Mouse (Mus musculus): ENCODE data around the gene Olfr103. TPM values are rescaled to one million over a fixed set of nuclear protein-coding genes. Genes with fewer than 3 reads are reported as not detected.
A peak's percentile ranks its signal among the peaks of the same experiment; 100 is the strongest.

The Olfr103 gene
- not detected in 2 replicates for polyA plus RNA-seq (2012; rRNA removed)

DNA sequence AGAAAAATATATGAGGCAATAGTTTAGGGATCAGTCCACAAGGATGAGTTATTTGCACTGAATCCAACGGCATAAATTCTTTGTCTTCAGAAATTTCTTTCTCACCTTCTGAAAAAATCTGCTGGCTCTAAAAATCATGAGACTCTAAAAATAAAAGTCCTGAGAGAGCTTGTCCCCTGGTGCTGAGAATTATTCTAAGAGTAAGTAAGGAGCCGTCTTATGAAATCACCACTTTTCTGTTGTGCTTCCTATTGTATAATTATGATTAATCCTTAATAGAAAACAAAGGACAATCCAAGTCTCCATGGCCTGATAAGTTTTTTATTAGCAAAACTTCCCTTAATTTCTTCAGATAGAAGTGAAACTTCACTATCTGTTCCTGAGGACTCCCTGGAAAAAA, at the start of gene Olfr103:
Gene Olfr103 (minus strand): TSS at position 101 of the 400 bp plus-strand sequence.
- H3K4me3 ChIP-seq (ENCODE audit: insufficient read depth, low read length): no peak within 1 kb of the TSS
- H3K4me1 ChIP-seq (ENCODE audit: control insufficient read depth, insufficient read depth, low read length): no peaks in the 10 kb centered on the region
- no peak within 1 kb of the TSS for H3K27ac ChIP-seq (ENCODE audit: insufficient read depth, low read length)
- no peak for TF ChIP-seq CTCF (IDR thresholded peaks at IDR 0.05; ENCODE audit: extremely low read depth, insufficient read depth, low read length)
- no peak for TF ChIP-seq POLR2A (IDR thresholded peaks at IDR 0.05; ENCODE audit: extremely low read depth, insufficient read depth, low read length)

DNA sequence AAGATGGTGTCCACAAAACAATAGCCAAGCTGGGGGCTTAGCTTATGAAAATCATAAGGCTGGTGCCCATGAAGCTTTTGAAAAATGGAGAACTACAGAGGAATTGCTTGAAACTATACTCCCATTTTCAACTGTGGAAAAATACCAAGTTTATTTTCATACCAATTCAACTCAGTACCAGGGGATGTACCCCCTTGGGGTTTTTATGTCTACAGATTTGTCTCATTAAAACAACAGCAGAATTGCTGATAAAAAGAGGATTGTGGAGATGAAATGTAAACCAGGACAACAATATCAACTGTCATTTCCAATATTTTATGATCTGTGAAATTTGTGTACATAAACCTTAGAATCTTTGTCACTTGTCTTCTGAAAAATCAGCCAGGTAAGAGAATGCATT, 39.2 kb upstream of the Olfr103 start, which contains the start of gene Olfr105-ps:
Gene Olfr105-ps (plus strand): TSS at position 301 of the 400 bp plus-strand sequence.
- no peak for TF ChIP-seq POLR2A (IDR thresholded peaks at IDR 0.05; ENCODE audit: extremely low read depth, insufficient read depth, low read length)
- TF ChIP-seq CTCF (IDR thresholded peaks at IDR 0.05; ENCODE audit: extremely low read depth, insufficient read depth, low read length): no peak
- Histone ChIP-seq H3K4me3 (ENCODE audit: insufficient read depth, low read length) (no peak within 1 kb of the TSS), H3K27ac (ENCODE audit: insufficient read depth, low read length) (no peak within 1 kb of the TSS), H3K4me1 (ENCODE audit: control insufficient read depth, insufficient read depth, low read length) (no peaks in the 10 kb centered on the region)

DNA sequence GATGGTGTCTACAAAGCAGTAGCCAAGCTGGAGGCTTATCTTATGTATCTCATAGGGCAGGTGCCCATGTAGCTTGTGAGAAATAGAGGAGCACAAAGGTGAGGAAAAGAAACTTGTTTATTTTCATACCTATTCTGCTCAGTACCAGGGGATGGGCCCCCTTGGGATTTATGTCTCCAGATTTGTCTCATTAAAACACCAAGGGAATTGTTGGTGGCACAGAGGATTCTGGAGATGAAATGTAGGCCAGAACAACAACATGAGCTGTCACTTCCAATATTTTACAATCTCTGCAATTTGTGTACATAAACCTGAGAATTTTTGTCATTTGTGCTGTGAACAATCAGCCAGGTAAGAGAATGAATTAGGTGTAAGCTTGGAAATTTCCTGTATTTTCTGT, 19.8 kb upstream of the Olfr103 start, which contains the start of gene Olfr104-ps:
Gene Olfr104-ps (plus strand): TSS at position 301 of the 400 bp plus-strand sequence.
- no peak within 1 kb of the TSS for H3K4me3 ChIP-seq (ENCODE audit: insufficient read depth, low read length)
- H3K4me1 ChIP-seq (ENCODE audit: control insufficient read depth, insufficient read depth, low read length): no peaks in the 10 kb centered on the region
- H3K27ac ChIP-seq (ENCODE audit: insufficient read depth, low read length): no peak within 1 kb of the TSS
- TF ChIP-seq CTCF (IDR thresholded peaks at IDR 0.05; ENCODE audit: extremely low read depth, insufficient read depth, low read length) (no peak), POLR2A (IDR thresholded peaks at IDR 0.05; ENCODE audit: extremely low read depth, insufficient read depth, low read length) (no peak)

DNA sequence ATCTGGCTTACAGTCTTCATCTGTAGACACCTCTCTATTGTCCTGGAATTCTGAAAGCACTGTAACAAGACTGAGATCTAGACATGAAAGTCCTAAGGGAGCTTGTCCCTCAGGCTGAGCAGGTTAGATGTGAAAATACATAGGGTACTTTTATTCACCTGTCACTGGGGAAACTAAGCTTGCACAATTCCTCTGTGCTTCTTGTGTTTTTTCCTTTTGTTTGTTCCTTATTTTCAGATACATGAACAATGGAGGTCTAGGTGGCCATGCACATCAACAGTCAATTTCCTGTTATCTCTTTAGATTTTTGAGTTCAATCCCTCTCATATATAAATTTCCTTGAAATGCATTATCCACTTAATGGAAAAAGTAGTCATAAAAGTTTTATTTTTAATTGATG, 22.5 kb downstream of the Olfr103 start, which contains the start of gene Olfr102:
Gene Olfr102 (minus strand): TSS at position 101 of the 400 bp plus-strand sequence.
- H3K27ac ChIP-seq (ENCODE audit: insufficient read depth, low read length): no peak within 1 kb of the TSS
- H3K4me3 ChIP-seq (ENCODE audit: insufficient read depth, low read length): no peak within 1 kb of the TSS
- no peaks in the 10 kb centered on the region for H3K4me1 ChIP-seq (ENCODE audit: control insufficient read depth, insufficient read depth, low read length)
- TF ChIP-seq CTCF (IDR thresholded peaks at IDR 0.05; ENCODE audit: extremely low read depth, insufficient read depth, low read length): no peak
- TF ChIP-seq POLR2A (IDR thresholded peaks at IDR 0.05; ENCODE audit: extremely low read depth, insufficient read depth, low read length): no peak

DNA sequence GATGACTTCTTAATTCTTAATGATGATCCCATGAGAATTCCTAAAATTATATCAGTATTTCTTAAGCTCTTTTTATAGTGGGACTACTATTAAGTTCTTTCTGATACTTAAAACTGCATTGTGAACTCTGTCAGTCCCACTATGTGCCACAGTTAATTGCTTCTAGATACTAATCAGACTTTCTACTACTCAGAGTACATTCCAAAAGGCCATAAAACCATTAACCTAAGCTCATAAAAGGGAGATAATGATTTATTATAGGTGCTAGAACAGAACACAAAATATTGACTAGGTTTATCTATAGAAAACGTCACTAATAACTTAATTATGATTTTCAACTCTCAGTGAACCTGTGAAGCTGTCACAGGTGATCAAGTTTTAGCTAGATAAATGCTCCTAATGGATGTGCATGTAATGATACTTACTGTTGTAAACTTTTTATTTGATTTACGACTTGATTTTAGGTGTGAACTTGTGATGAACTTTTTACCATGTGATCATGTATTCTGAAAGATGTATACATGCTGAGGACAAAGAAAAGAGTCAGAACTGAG, 29.3 kb downstream of the Olfr103 start:
- TF ChIP-seq CTCF (IDR thresholded peaks at IDR 0.05; ENCODE audit: extremely low read depth, insufficient read depth, low read length): no peak
- TF ChIP-seq POLR2A (IDR thresholded peaks at IDR 0.05; ENCODE audit: extremely low read depth, insufficient read depth, low read length): no peak
- Histone ChIP-seq H3K4me1 (ENCODE audit: control insufficient read depth, insufficient read depth, low read length) (no peaks in the 10 kb centered on the region), H3K27ac (ENCODE audit: insufficient read depth, low read length) (no peak overlapping the region), H3K4me3 (ENCODE audit: insufficient read depth, low read length) (no peak overlapping the region)

DNA sequence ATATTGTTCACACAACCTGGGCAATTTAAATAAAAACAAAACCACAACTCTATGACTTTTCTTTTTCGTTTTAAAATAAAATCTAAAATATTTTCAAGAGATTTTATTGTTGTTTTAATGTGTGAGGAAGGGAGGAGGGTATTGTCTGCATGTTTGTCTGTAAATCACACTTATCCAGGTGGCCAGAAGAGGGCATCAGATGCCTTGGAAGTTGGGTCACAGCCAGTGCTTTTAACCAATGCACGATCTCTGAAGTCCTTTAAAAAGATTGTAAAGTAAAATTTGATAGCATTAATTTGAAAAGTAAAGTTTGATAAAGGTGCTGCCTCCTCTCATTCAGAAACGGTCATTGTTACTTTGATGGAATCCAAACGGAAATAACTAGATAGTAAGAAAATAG, 31.0 kb downstream of the Olfr103 start:
- no peak overlapping the region for H3K4me3 ChIP-seq (ENCODE audit: insufficient read depth, low read length)
- TF ChIP-seq CTCF (IDR thresholded peaks at IDR 0.05; ENCODE audit: extremely low read depth, insufficient read depth, low read length) (0 out of 2 replicates have a peak, but pooled peaks have one; percentile 17), POLR2A (IDR thresholded peaks at IDR 0.05; ENCODE audit: extremely low read depth, insufficient read depth, low read length) (no peak)
- no peaks in the 10 kb centered on the region for H3K4me1 ChIP-seq (ENCODE audit: control insufficient read depth, insufficient read depth, low read length)
- H3K27ac ChIP-seq (ENCODE audit: insufficient read depth, low read length): no peak overlapping the region

DNA sequence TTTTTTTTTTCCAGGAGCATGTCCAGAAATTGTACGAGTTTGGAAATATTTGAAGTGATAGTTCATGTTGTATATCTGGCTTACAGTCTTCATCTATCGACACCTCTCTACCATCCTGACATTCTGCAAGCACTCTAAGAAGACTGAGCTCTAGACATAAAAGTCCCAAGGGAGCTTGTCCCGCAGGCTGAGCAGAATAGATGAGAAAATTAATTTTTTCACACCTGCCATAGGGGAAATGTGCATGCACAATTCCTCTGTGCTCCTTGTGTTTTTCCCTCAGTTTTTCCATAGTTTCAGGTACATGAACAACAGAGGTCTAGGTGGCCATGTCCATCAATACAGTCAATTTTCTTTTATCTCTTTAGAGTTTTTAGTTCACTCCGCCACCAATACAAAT, 35.3 kb downstream of the Olfr103 start, which contains the start of gene Olfr101:
Gene Olfr101 (minus strand): TSS at position 101 of the 400 bp plus-strand sequence.
- no peaks in the 10 kb centered on the region for H3K4me1 ChIP-seq (ENCODE audit: control insufficient read depth, insufficient read depth, low read length)
- TF ChIP-seq POLR2A (IDR thresholded peaks at IDR 0.05; ENCODE audit: extremely low read depth, insufficient read depth, low read length) (no peak), CTCF (IDR thresholded peaks at IDR 0.05; ENCODE audit: extremely low read depth, insufficient read depth, low read length) (no peak)
- no peak within 1 kb of the TSS for H3K27ac ChIP-seq (ENCODE audit: insufficient read depth, low read length)
- no peak within 1 kb of the TSS for H3K4me3 ChIP-seq (ENCODE audit: insufficient read depth, low read length)

Other genes starting within 250 kb of the Olfr103 start
- gene Olfr91, start 241.4 kb downstream of the Olfr103 start, polyA plus RNA-seq (2012; rRNA removed): not detected in 2 replicates
- gene Olfr92, start 219.6 kb downstream of the Olfr103 start, polyA plus RNA-seq (2012; rRNA removed): not detected in 2 replicates
- not detected in 2 replicates for gene Olfr93, start 178.2 kb downstream of the Olfr103 start, polyA plus RNA-seq (2012; rRNA removed)
- gene Ubd, start 145.8 kb downstream of the Olfr103 start, polyA plus RNA-seq (2012; rRNA removed): not detected in 2 replicates
- not detected in 2 replicates for gene Olfr94, start 138.7 kb downstream of the Olfr103 start, polyA plus RNA-seq (2012; rRNA removed)
- gene Olfr95, start 126.6 kb downstream of the Olfr103 start, polyA plus RNA-seq (2012; rRNA removed): 0.02 TPM in 1 of 2 replicates, not detected in the other
- gene Olfr96, start 119.6 kb downstream of the Olfr103 start, polyA plus RNA-seq (2012; rRNA removed): not detected in 2 replicates
- not detected in 2 replicates for gene Olfr97, start 102.4 kb downstream of the Olfr103 start, polyA plus RNA-seq (2012; rRNA removed)
- not detected in 2 replicates for gene Olfr98, start 75.9 kb downstream of the Olfr103 start, polyA plus RNA-seq (2012; rRNA removed)
- gene H2-M3, start 69.5 kb downstream of the Olfr103 start, polyA plus RNA-seq (2012; rRNA removed): 2.6 and 3.3 TPM in 2 replicates
- not detected in 2 replicates for gene Olfr99, start 56.2 kb downstream of the Olfr103 start, polyA plus RNA-seq (2012; rRNA removed)
- gene Olfr101, start 35.4 kb downstream of the Olfr103 start, polyA plus RNA-seq (2012; rRNA removed): not detected in 2 replicates
- not detected in 2 replicates for gene Olfr102, start 22.6 kb downstream of the Olfr103 start, polyA plus RNA-seq (2012; rRNA removed)
- gene Olfr104-ps, start 19.9 kb upstream of the Olfr103 start, polyA plus RNA-seq (2012; rRNA removed): not detected in 2 replicates
- not detected in 2 replicates for gene Olfr105-ps, start 39.3 kb upstream of the Olfr103 start, polyA plus RNA-seq (2012; rRNA removed)
- gene Olfr106-ps, start 50.7 kb upstream of the Olfr103 start, polyA plus RNA-seq (2012; rRNA removed): not detected in 2 replicates
- gene Olfr107, start 59.5 kb upstream of the Olfr103 start, polyA plus RNA-seq (2012; rRNA removed): not detected in 2 replicates
- gene Olfr108, start 105.8 kb upstream of the Olfr103 start, polyA plus RNA-seq (2012; rRNA removed): not detected in 2 replicates
- gene Olfr109, start 119.2 kb upstream of the Olfr103 start, polyA plus RNA-seq (2012; rRNA removed): not detected in 2 replicates
- not detected in 2 replicates for gene H2-M2, start 143.9 kb upstream of the Olfr103 start, polyA plus RNA-seq (2012; rRNA removed)
- gene Olfr110, start 152.8 kb upstream of the Olfr103 start, polyA plus RNA-seq (2012; rRNA removed): 0.15 and 0.19 TPM in 2 replicates
- 0.15 and 0.42 TPM in 2 replicates for gene Olfr111, start 168.3 kb upstream of the Olfr103 start, polyA plus RNA-seq (2012; rRNA removed)
- gene Olfr112, start 229.8 kb upstream of the Olfr103 start, polyA plus RNA-seq (2012; rRNA removed): not detected in 2 replicates
- not detected in 2 replicates for gene Olfr113, start 238.0 kb upstream of the Olfr103 start, polyA plus RNA-seq (2012; rRNA removed)

All from cortical plate, adult 2 months (tissue).